Mouse (Mus musculus): ENCODE results near the gene Polr2g. TPM values are rescaled to one million over a fixed set of nuclear protein-coding genes. Genes with fewer than 3 reads are reported as not detected.

Polr2g gene
- polyA plus RNA-seq, 1 experiment from 2014 or later = 123 TPM

DNA sequence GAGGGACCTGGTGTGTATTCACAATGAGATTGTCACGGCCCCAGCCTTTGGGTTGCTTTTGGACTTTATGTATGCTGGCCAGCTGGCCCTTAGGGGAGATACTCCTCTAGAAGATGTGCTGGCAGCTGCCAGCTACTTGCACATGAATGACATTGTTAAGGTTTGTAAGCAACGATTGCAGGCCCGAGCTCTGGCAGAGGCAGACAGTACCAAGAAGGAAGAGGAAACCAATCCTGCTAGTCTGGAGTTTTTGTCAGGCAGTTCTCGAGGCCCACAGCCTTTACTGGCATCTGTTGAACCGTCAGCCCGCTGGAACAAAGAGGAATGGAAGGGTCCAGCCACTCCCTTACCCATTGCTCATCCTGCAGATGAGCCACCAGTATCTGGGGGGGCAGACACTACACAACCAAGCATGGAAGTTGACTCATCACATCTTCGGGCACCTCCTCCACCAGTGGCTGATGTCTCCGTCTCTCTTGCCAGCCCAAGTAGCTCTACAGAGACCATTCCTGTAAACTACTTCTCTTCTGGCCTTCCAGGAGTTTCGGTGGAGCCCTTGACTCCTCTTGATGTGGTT lies 4.9 kb upstream of the Polr2g start:
- 84% methylated on average over 9 of the region's 9 CpGs for WGBS
- DNase-seq (ENCODE audit: low spot score) (no peak), ATAC-seq (no peak)
- no peak for TF ChIP-seq EP300 (IDR thresholded peaks at IDR 0.05)
- TF ChIP-seq CTCF (IDR thresholded peaks at IDR 0.05) = no peak
- H3K27me3 ChIP-seq (replicated peaks; ENCODE audit: insufficient read depth, low read length) = no peaks in the 10 kb centered on the region
- no peaks in the 10 kb centered on the region for H3K9me3 ChIP-seq (ENCODE audit: low read length)
- H3K27ac ChIP-seq (ENCODE audit: low read length) = 0 out of 2 replicates have a peak overlapping the region, but pooled peaks have one; percentile 64
- peaks cover 4% of the 10 kb centered on the region; the same call in 1 of the 2 replicates for H3K4me1 ChIP-seq (ENCODE audit: insufficient read depth, low read depth, low read length)
- H3K4me2 ChIP-seq (replicated peaks; ENCODE audit: low read depth, low read length) = peak overlapping the region; percentile 53; the same call in 1 of the 2 replicates
- H3K9ac ChIP-seq (replicated peaks; ENCODE audit: low read depth) = no peak overlapping the region
- H3K36me3 ChIP-seq (ENCODE audit: insufficient read depth, low read length) = peaks cover 6% of the 10 kb centered on the region; the same call in 1 of the 2 replicates
- 0 out of 2 replicates have a peak overlapping the region, but pooled peaks have one; percentile 55 for H3K4me3 ChIP-seq (ENCODE audit: low read depth, low read length)

DNA sequence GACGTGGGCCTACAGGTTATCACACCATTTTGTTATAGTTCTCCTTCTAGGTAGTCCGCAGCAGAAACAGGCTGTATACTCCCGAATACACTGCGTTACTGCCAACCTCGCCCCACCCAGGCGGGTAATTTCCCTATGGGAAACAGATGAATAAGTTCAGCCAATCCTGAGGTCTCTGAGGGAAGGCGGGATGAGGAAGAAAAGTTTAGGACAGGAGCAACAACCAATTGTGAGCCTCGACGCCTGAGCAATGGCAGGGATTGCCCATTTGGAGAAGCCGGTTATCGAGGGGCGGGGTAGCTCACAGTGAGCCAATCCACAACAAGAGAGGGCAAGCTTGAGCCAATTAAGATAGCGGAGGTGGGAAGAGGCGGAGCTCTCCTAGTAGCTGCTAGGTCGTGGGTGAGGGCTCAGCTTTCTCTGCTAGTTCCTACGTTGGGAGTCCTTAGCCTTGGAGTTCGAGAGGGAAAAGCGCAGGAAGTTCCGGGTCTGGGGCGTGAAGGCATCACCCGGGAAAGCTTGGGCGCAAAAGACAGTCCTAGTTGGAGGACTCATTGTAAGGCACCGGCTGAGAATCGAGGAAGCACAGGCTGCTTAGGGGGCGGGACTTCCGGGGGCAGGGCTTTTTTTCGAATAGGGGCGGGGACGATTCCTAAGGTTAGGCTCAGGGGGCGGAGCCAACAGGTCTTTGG lies 3.9 kb upstream of the Polr2g start, which contains the start of gene Zbtb3:
TSS of gene Zbtb3 (plus strand) at position 426 of the 692 bp plus-strand sequence.
- ATAC-seq (peak; percentile 97), DNase-seq (ENCODE audit: low spot score) (peak; percentile 100)
- TF ChIP-seq CTCF (IDR thresholded peaks at IDR 0.05) = no peak
- peak; percentile 77 for TF ChIP-seq EP300 (IDR thresholded peaks at IDR 0.05)
- Histone ChIP-seq H3K9ac (replicated peaks; ENCODE audit: low read depth) (no peak within 1 kb of the TSS), H3K4me1 (ENCODE audit: insufficient read depth, low read depth, low read length) (peaks cover 10% of the 10 kb centered on the region), H3K4me3 (ENCODE audit: low read depth, low read length) (peak within 1 kb of the TSS; percentile 55), H3K27me3 (replicated peaks; ENCODE audit: insufficient read depth, low read length) (no peaks in the 10 kb centered on the region), H3K9me3 (ENCODE audit: low read length) (no peaks in the 10 kb centered on the region), H3K36me3 (ENCODE audit: insufficient read depth, low read length) (peaks cover 5% of the 10 kb centered on the region; the same call in 1 of the 2 replicates), H3K4me2 (replicated peaks; ENCODE audit: low read depth, low read length) (peak within 1 kb of the TSS; percentile 66), H3K27ac (ENCODE audit: low read length) (peak within 1 kb of the TSS; percentile 64)
- WGBS = under 1% methylated on average over 30 of the region's 30 CpGs

DNA sequence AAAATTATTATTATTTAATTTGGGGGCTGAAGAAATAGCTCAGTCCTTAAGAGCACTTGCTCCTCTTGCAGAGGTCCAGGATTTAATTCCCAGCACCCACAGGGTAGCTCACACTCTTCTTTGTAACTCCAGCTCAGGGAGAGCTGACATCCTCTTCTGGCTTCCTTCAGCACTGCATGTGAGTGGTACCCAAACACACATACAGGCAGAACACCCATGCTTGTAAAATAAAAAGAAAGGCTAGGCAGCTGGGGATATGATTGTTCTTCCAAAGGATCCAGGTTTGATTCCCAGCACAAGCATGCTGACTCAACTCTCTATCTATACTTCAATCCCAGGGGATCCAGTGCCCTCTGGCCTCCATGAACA lies 554 bp upstream of the Polr2g start:
- Histone ChIP-seq H3K27ac (ENCODE audit: low read length) (no peak overlapping the region), H3K4me1 (ENCODE audit: insufficient read depth, low read depth, low read length) (peaks cover 10% of the 10 kb centered on the region)
- no peak for TF ChIP-seq EP300 (IDR thresholded peaks at IDR 0.05)
- 0 out of 2 replicates have a peak, but pooled peaks have one; percentile 9 for TF ChIP-seq CTCF (IDR thresholded peaks at IDR 0.05)

DNA sequence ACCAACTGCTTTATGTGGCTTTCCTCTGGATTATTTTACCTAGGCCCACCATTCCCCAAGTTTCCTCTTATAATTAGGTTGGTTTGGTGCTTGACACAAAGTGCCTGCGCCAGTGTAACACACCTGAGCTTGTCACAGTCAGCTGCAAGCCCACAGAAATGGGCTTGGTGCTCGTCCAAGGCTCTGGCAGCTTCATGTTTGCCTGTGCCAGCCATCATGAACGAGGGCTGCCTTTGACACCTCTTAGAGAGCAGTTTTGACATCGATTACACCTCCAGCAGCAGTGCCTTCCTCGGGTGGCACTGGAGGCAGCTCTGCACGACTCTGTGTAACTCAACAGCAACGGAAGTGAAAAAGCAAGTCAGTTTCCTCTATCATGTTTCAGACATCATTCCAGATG lies 8.2 kb downstream of the Polr2g start:
- Histone ChIP-seq H3K9me3 (ENCODE audit: low read length) (no peaks in the 10 kb centered on the region), H3K9ac (replicated peaks; ENCODE audit: low read depth) (no peak overlapping the region), H3K4me2 (replicated peaks; ENCODE audit: low read depth, low read length) (no peak overlapping the region), H3K27me3 (replicated peaks; ENCODE audit: insufficient read depth, low read length) (no peaks in the 10 kb centered on the region), H3K27ac (ENCODE audit: low read length) (no peak overlapping the region), H3K4me3 (ENCODE audit: low read depth, low read length) (no peak overlapping the region), H3K36me3 (ENCODE audit: insufficient read depth, low read length) (peaks cover 12% of the 10 kb centered on the region), H3K4me1 (ENCODE audit: insufficient read depth, low read depth, low read length) (no peaks in the 10 kb centered on the region)
- 72% methylated on average over 7 of the region's 7 CpGs for WGBS
- DNase-seq (ENCODE audit: low spot score) = no peak
- ATAC-seq = no peak
- no peak for TF ChIP-seq EP300 (IDR thresholded peaks at IDR 0.05)
- no peak for TF ChIP-seq CTCF (IDR thresholded peaks at IDR 0.05)

More for the DNA sequence above, 554 bp upstream of the Polr2g start:
- Histone ChIP-seq H3K9ac (replicated peaks; ENCODE audit: low read depth) (no peak overlapping the region), H3K9me3 (ENCODE audit: low read length) (no peaks in the 10 kb centered on the region), H3K4me2 (replicated peaks; ENCODE audit: low read depth, low read length) (peak overlapping the region; percentile 86; the same call in 1 of the 2 replicates), H3K4me3 (ENCODE audit: low read depth, low read length) (peak overlapping the region; percentile 67), H3K36me3 (ENCODE audit: insufficient read depth, low read length) (peaks cover 8% of the 10 kb centered on the region; the same call in 1 of the 2 replicates), H3K27me3 (replicated peaks; ENCODE audit: insufficient read depth, low read length) (no peaks in the 10 kb centered on the region)
- DNase-seq (ENCODE audit: low spot score) (no peak), ATAC-seq (no peak)

DNA sequence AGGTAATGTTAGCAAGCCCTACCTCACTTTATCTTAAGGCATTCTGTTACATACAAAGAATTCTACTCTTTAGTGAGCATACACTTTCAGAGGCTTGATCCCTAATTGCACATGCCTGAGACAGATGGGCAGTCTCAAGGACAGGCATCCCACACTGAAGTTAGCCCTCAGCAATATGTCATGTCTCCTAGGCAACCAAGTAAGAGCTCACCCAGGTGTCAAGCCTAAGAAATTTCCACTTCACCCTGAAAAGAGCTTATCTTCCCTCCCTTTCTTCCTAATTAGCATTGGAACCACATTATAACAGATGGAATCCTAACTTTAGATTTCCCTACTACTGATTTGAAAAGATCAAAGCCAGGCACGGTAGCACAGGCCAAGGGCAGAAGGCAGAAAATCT lies 9.2 kb downstream of the Polr2g start:
- H3K9ac ChIP-seq (replicated peaks; ENCODE audit: low read depth) = no peak overlapping the region
- no peak for ATAC-seq
- H3K36me3 ChIP-seq (ENCODE audit: insufficient read depth, low read length) = peaks cover 6% of the 10 kb centered on the region; the same call in 1 of the 2 replicates
- 43% methylated on average over 1 of the region's 1 CpGs for WGBS
- H3K4me1 ChIP-seq (ENCODE audit: insufficient read depth, low read depth, low read length) = no peaks in the 10 kb centered on the region
- no peaks in the 10 kb centered on the region for H3K9me3 ChIP-seq (ENCODE audit: low read length)
- no peak overlapping the region for H3K4me2 ChIP-seq (replicated peaks; ENCODE audit: low read depth, low read length)
- no peak for DNase-seq (ENCODE audit: low spot score)
- H3K27me3 ChIP-seq (replicated peaks; ENCODE audit: insufficient read depth, low read length) = no peaks in the 10 kb centered on the region
- H3K27ac ChIP-seq (ENCODE audit: low read length) = no peak overlapping the region
- TF ChIP-seq EP300 (IDR thresholded peaks at IDR 0.05) (no peak), CTCF (IDR thresholded peaks at IDR 0.05) (no peak)
- H3K4me3 ChIP-seq (ENCODE audit: low read depth, low read length) = no peak overlapping the region

DNA sequence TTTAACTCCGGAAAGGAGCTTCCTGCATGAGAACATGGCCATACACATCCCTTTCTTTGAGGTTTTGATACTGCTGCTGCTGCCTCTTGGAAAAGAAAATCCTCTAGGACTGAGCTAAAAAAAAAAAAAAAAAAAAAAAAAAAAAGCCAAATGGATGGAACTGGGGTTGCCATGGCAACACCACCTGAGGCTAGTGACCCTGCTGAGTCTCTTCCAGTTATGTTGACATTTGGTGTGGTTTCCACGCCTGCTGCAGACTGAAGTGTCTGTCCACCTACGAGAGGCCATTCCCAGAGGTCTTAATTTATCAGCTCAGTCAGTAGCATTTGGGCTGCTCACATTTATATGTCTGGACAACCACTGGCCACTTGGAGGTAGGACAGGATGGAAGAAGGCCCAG lies 9.9 kb downstream of the Polr2g start:
- Histone ChIP-seq H3K9ac (replicated peaks; ENCODE audit: low read depth) (no peak overlapping the region), H3K4me1 (ENCODE audit: insufficient read depth, low read depth, low read length) (no peaks in the 10 kb centered on the region), H3K4me2 (replicated peaks; ENCODE audit: low read depth, low read length) (no peak overlapping the region), H3K4me3 (ENCODE audit: low read depth, low read length) (no peak overlapping the region), H3K9me3 (ENCODE audit: low read length) (no peaks in the 10 kb centered on the region), H3K27ac (ENCODE audit: low read length) (no peak overlapping the region), H3K27me3 (replicated peaks; ENCODE audit: insufficient read depth, low read length) (no peaks in the 10 kb centered on the region), H3K36me3 (ENCODE audit: insufficient read depth, low read length) (peaks cover 3% of the 10 kb centered on the region; the same call in 1 of the 2 replicates)
- TF ChIP-seq EP300 (IDR thresholded peaks at IDR 0.05) = no peak
- no peak for TF ChIP-seq CTCF (IDR thresholded peaks at IDR 0.05)
- 30% methylated on average over 3 of the region's 3 CpGs for WGBS
- ATAC-seq = no peak
- peak; percentile 42 for DNase-seq (ENCODE audit: low spot score)
